Mouse (Mus musculus): ENCODE data around the gene Zfp382.
"Not testable (repeated sequence)": the region's sequence is repeated elsewhere in the genome, so short reads cannot be mapped to it uniquely, and the experiment has no call there.

Gene Zfp382

DNA sequence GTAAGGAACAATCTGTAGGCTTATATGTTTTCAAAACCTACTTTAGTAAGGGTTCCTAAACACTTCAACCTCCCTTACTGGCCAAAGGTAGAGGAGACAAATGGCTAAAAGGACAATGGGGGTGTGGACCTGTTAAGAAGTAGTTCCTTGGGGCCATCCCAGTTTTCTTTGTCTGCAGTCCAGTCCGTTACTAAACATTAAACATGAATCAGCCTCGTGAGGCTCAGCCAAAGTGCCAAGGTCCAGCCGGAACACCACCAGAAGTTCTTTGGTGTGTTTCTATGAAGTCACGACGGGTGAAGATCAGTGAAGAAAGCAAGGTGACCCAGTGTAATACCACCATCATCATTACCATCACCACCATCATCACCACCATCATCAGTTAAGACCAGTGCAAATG is 25.3 kb downstream of the Zfp382 start:
- DNase-seq (ENCODE audit: low spot score in 2 of 2), result no peak

DNA sequence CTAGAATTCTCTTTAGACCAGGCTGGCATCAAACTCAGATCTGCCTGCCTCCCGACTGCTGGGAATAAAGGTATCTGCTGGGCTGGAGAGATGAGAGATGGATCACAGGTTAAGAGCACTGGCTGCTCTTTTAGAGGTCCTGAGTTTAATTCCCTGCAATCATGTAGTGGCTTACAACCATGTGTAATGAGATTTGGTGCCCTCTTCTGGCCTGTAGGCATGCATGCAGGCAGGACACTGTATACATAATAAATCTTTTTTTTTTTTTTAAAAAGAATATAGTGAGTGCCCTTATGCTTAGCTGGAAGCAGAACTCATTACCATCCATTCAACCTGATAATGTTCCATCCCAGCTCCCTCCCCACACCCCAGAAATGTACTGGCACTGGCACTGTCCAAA is 32.3 kb downstream of the Zfp382 start:
- DNase-seq (ENCODE audit: low spot score in 2 of 2), result no peak

DNA sequence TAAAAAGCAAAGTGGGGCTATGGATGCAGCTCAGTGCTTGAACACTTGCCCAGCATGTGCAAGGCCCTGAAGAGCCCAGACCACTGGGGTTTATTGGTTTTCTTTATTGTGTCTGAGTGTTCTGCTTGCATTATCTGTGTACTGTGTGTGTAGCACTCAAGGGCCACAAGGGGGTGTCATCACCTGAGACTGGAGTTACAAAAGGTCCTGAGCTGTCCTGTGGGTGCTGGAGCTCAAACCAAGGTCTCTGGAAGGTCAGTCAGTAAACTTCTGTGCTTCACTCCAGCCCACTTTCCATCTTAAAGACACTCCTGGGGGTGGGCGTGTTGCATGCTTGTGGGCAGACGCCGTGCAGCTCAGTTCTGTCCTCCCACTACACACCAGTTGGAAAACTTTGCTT is 33.8 kb downstream of the Zfp382 start:
- no peak for DNase-seq (ENCODE audit: low spot score in 2 of 2)

DNA sequence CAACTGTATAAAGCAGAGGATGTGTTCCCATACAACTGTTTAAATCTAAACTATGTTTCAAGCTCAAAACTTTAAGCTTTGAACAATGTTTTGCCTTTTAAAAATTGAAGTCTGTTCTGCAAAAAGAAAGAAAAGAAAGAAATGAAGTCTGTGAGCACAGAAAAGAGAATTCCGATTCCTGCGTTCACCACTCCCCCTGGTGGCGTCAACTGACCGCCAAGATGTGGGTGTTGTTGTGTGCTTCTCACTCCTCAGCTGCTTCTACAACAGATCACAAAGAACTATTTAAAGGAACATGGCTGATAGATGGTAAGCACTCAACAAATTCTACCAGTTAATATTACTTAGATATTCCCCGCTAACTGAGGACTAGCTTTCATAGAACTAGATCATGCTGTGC is 41.4 kb downstream of the Zfp382 start:
- DNase-seq (ENCODE audit: low spot score in 2 of 2), result no peak

DNA sequence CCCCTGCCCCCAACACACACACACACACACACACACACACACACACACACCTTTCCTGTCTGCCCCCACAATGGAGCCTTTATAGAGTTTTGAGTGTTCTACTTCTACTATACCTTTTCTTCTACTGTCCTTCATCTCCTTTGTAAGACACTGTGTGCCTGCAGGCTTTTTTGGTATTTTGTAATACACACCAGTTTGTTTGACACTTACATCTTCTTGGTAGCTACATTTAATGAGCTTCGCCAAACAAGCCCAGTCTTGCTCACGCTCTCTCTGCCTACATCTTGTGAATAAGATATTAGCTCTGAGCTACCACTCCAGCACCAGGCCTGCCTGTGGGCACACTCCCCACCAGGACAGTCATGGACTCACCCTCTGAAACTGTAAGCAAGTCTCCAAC is 43.0 kb downstream of the Zfp382 start:
- DNase-seq (ENCODE audit: low spot score in 2 of 2), result no peak

DNA sequence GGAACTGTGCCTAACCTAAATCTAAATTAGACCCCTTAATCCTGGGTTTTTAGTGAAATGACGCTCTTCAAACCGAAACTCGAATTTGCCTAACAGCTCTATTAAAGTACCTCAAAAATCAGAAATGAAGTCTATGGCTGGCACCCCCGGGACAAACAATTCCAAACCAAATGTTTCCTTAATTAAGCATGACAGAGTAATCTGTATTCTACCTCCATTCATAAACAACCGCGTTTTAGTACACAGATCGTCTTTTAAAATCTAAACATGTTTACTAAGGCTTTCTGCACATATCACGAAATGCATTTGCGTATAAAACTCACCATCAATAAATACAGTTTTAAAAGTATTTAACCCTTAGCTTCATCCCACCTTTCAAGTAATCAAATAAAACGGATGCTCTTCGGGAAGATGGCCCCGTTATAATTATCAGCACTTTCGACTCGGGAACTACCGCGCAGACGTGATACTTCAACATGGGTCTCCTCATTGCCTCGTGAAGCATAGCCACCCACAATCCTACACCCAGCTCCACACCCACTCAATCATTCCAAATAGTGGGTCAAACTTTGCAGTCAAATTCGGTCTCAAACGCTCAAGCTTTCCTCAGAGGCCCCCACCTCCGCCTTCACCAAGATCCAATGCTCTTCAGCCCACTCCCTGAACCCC is 47.3 kb downstream of the Zfp382 start:
- DNase-seq (ENCODE audit: low spot score in 2 of 2), result no peak

DNA sequence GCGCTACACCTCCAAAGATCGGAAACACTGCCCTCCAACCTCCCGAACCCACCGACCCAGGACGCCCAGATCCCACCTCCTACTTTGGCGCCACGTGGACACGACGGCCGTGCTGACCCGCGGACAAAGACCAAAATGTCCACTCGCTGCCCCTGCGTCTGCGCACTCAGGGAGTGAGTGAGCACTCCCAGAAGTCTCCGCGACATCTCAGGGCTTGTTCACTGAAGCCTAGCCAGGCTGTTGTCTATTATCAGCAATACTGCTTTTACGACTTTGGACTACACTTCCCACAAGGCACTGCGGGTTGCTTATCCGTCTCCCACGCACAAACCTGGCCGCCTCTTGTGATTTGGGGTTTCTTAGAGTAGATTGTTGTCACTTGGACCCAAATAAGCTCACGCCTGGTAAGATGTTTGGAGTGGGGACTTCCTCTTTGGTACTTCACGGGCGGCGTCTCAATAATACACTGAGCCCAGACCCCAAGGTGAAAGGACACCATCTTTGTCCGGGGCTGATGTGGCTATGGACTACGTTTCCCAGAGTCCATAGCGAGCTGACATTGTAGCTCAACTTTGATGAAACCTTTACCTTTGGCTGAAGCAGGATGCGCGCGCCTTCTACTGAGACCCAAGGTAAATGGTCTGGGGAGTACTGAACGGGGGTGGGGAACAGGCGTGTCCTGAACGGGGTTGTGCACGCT is 48.0 kb downstream of the Zfp382 start, which contains the start of gene Zfp146:
Zfp146 (minus strand) TSS at position 168 of the 700 bp plus-strand sequence.
- DNase-seq (ENCODE audit: low spot score in 2 of 2), result peak; percentile 92 to 94

DNA sequence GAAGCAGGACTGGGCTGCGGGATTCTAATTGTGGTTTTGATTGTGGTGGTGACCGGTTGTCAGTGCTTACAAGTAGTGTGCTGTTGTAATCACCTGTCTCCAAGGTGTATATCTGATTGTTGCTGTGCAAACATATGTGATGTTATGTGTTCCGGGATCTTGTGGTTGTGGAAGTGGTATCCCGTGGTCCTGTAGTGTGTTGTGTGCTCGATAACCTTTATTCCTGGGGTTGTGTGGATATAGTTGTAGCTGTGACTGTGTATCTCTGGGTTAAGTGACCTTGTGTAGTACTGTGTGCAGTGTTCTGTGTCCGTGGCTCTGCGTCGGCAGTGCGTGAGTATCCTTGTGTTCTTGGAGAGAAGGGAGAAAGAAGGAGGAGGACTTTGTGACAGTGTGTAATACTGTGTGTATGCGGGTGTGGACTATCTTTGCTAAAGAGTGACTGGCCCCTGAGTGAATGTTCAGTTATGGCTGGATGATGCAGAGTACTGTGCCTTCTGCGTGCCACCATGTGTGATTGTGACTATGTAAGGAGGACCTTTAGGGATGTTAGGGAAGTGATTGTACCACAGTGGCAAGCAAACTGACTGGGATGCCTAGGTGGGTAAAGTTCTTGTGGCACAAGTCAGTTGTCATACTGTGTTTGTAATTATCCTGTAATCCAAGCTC is 48.7 kb downstream of the Zfp382 start:
- DNase-seq (ENCODE audit: low spot score in 2 of 2), result no peak

DNA sequence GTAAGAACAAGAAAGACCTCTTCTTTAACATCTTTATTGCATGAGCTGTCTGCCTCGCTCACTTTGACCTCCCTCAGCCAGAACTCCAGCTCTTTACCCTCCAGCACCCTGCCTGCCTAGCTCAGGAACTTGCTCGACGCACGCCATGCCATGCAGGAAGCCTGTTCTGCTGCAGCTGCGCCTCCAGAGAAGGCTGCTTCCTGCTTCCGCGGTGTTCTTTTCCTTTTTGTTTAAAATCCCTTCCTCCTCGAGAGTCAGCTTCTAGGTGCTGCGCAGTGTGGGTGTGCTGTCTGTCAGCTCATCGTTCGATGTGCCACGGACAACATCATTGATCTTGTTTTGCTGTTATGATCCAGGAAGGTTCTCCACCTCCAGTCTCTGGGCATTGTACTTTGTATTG is 54.7 kb downstream of the Zfp382 start:
- DNase-seq (ENCODE audit: low spot score in 2 of 2), result no peak

DNA sequence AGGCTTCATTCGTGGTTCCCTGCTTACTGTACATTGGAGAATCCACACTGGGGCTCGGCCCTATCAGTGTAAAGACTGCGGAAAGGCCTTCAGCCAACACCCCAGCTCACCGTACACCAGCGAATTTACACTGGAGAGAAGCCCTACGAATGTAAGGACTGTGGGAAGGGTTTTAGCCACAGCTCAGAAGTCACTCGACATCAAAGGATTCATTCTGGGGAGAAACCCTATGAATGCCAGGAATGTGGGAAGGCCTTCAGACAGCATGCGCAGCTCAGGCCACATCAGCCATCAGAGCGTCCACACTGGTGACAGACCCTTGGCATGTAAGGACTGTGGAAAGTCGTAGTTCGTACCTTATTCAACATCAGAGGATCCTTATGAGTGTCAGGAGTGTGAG is 56.5 kb downstream of the Zfp382 start:
- DNase-seq (ENCODE audit: low spot score in 2 of 2), result no peak

DNA sequence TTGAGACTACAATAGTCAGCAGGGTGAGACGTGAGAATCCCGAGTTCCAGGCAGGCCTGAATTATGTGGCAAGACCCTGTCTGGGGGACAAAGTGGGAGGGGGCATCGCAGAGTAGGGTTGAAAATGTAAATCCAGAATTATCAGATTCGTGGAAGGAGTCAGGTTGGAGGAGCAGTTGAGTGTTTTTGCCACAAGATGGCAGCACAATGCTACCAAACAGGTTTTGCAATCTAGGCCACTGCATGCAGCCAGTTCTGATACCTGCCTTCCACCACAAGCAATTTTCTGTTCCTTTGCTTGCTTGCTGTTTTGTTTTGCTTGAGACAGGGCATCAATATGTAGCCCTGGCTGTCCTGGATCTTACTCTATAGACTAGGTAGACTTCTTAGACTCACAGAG is 59.6 kb downstream of the Zfp382 start:
- DNase-seq (ENCODE audit: low spot score in 2 of 2), result peak; percentile 51 to 60

DNA sequence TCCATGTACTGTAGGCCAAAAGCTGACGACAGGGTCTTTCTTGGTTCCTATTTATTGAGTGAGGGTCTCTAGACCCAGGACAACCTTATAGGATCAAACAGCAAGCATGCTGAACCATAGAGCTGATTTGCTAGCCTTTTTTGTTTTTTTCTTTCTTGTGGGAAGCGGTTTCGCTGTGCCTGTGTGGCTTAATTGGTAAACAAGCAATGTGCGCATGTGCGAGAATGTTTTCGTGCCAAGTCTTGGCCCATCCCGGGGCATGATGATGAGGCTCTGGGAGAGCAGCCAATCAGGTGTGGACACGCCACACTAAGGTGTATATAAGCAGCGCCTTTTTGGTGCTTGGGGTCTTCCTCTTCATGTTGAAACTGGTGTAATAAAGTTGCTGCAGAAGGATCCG is 60.2 kb downstream of the Zfp382 start:
- DNase-seq (ENCODE audit: low spot score in 2 of 2), result not testable (repeated sequence)

DNA sequence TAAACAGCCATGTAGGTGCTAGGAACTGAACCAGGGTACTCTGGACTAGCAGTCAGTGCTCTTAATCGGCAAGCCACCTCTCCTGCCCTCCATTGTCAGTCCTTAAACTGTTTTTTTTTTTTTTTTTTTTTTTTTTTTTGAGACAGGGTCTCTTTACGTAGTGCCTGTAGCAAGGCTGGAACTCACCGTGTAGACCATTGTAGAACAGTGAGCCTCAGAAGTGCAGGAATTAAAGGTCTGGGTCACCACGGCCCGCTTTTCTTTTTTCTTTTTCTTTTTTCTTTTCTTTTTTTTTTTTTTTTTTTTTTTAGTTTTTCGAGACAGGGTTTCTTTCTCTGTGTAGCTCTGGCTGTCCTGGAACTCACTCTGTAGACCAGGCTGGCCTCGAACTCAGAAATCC is 61.4 kb downstream of the Zfp382 start:
- DNase-seq (ENCODE audit: low spot score in 2 of 2), result not testable (repeated sequence)

DNA sequence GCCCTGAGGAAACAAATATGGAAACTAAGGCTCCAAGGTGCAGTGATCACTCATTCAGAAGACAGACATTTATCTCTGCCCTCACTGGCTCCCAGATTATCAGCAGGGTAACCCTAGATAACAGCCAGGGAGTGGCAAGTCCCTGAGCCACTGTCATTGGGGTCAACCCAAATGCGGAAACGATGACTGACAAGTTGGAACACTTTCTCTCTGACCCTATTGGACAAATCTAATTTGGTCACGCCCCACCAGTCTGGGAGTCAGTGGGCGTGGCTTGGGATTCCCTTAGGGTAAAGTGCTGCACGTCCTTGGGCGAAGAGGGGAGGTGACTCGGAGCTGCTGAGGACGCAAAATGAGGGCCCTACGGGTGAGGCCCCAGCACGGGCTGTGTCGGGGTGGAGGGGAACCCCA is 62.1 kb downstream of the Zfp382 start, which contains the start of gene Cox7a1:
Cox7a1 (plus strand) TSS at position 266 of the 411 bp plus-strand sequence.
- DNase-seq (ENCODE audit: low spot score in 2 of 2), result peak; percentile 88 to 93

Data from spleen, postnatal 36 days (tissue).